Mouse (Mus musculus): ENCODE data around the gene Erich4.

- TF ChIP-seq CTCF (IDR thresholded peaks at IDR 0.05) (no peak), POLR2A (IDR thresholded peaks at IDR 0.05; ENCODE audit: insufficient read depth, low read depth, low read length) (no peak), EP300 (IDR thresholded peaks at IDR 0.05; ENCODE audit: insufficient read depth, low read depth, low read length) (no peak)
Observed at GRCm38 (mm10) chr7:25647574-25648123, 32.0 kb upstream of the Erich4 start.

All from heart, adult 2 months (tissue).